Mouse (Mus musculus): Measurements from ENCODE around the gene Sgsm1.

- TF ChIP-seq CTCF (IDR thresholded peaks at IDR 0.05; ENCODE audit: control insufficient read depth, insufficient read depth, insufficient read length): no peak
- TF ChIP-seq MAX (IDR thresholded peaks at IDR 0.05): no peak
- no peak for TF ChIP-seq FOSL1 (IDR thresholded peaks at IDR 0.05; ENCODE audit: insufficient read depth, low read length, poor library complexity, severe bottlenecking)
Observed at GRCm38 (mm10) chr5:113281557-113281956, 29.0 kb downstream of the Sgsm1 start.
